Comparison of ENCODE assay signal across 23 mouse cellular contexts in genomic region chr4:46565393-46565955, GRCm38 (mm10). TPM values are rescaled to one million over a fixed set of nuclear protein-coding genes. Genes with fewer than 3 reads are reported as not detected.
DNase-seq lines count a peak whose midpoint lies in the region; ATAC-seq and TF ChIP-seq lines count a peak whose summit lies in the region.
"Had no signal": no experiment of that assay in that cellular context is flagged by ENCODE, and none has a peak within 500 bp of the region (broad histone marks: within the 10 kb centered on the region; RNA-seq: fewer than 3 reads in every experiment).

No protein-coding gene starts in this region.

- H3K4me2 ChIP-seq in liver, embryonic 15.5 days = no peak overlapping the region
- H3K4me2 ChIP-seq: embryonic facial prominence, embryonic 15.5 days; hindbrain, embryonic 14.5 days; intestine, embryonic 15.5 days; neural tube, embryonic 12.5 days; stomach, embryonic 15.5 days had no signal

- H3K9me3 ChIP-seq in liver, embryonic 15.5 days (replicated peaks) = no peaks in the 10 kb centered on the region
- H3K9me3 ChIP-seq in MEL (replicated peaks; ENCODE audit: insufficient read depth, low read length) = no peaks in the 10 kb centered on the region
- H3K9me3 ChIP-seq: embryonic facial prominence, embryonic 15.5 days; intestine, embryonic 15.5 days; limb, embryonic 10.5 days; neural tube, embryonic 12.5 days; stomach, embryonic 15.5 days had no signal

- H3K27ac ChIP-seq in liver, embryonic 15.5 days (replicated peaks) = peak overlapping the region; percentile 45; the same call in 1 of the 2 replicates
- peak overlapping the region; percentile 22; the same call in 1 of the 2 replicates for H3K27ac ChIP-seq in MEL (ENCODE audit: control insufficient read depth, low read depth, low read length)
- H3K27ac ChIP-seq: embryonic facial prominence, embryonic 15.5 days; hindbrain, embryonic 14.5 days; intestine, embryonic 15.5 days; limb, embryonic 10.5 days; neural tube, embryonic 12.5 days; stomach, embryonic 15.5 days had no signal

- no peak overlapping the region for H3K9ac ChIP-seq in liver, embryonic 15.5 days
- no peak overlapping the region for H3K9ac ChIP-seq in MEL (ENCODE audit: control insufficient read depth, low read depth, low read length, poor library complexity, severe bottlenecking)
- H3K9ac ChIP-seq: embryonic facial prominence, embryonic 15.5 days; hindbrain, embryonic 14.5 days; intestine, embryonic 15.5 days; neural tube, embryonic 12.5 days; stomach, embryonic 15.5 days had no signal

- TF ChIP-seq CTCF in MEL (IDR thresholded peaks at IDR 0.05 in 2 of 3, conservative IDR thresholded peaks at IDR 0.05 in 1 of 3; ENCODE audit: control insufficient read depth in 1 of 3, insufficient read depth in 1 of 3, low read depth in 2 of 3, low read length in 3 of 3, poor library complexity in 1 of 3, severe bottlenecking in 1 of 3) = no peak

- TF ChIP-seq POLR2A in MEL (IDR thresholded peaks at IDR 0.05; ENCODE audit: control insufficient read depth in 1 of 2, insufficient read depth in 1 of 2, low read depth in 1 of 2, low read length in 2 of 2, poor library complexity in 1 of 2) = no peak

- TF ChIP-seq EP300 in MEL (IDR thresholded peaks at IDR 0.05; ENCODE audit: low read depth in 1 of 2, low read length in 2 of 2) = no peak

- WGBS in liver, embryonic 15.5 days (ENCODE audit: insufficient replicate concordance) = 69% methylated on average over 4 of the region's 4 CpGs

- H3K4me3 ChIP-seq in liver, embryonic 15.5 days (replicated peaks) = no peak overlapping the region
- H3K4me3 ChIP-seq in MEL (ENCODE audit: control insufficient read depth in 1 of 2, insufficient read depth in 1 of 2, low read depth in 2 of 2, low read length in 2 of 2) = no peak overlapping the region
- H3K4me3 ChIP-seq: embryonic facial prominence, embryonic 15.5 days; intestine, embryonic 15.5 days; limb, embryonic 10.5 days; neural tube, embryonic 12.5 days; stomach, embryonic 15.5 days had no signal

- intact Hi-C loops in gastrocnemius, postnatal 36 days (cut with DNase I) = no loop called here

- no peaks in the 10 kb centered on the region; the same call in 1 of the 2 replicates for H3K27me3 ChIP-seq in liver, embryonic 15.5 days
- no peaks in the 10 kb centered on the region for H3K27me3 ChIP-seq in MEL (ENCODE audit: control insufficient read depth in 1 of 2, insufficient read depth in 2 of 2, low read length in 2 of 2)
- H3K27me3 ChIP-seq: embryonic facial prominence, embryonic 15.5 days; intestine, embryonic 15.5 days; neural tube, embryonic 12.5 days; Patski; stomach, embryonic 15.5 days had no signal

- no peak for TF ChIP-seq RAD21 in MEL (IDR thresholded peaks at IDR 0.05; ENCODE audit: low read depth, low read length)

- peaks cover 31% of the 10 kb centered on the region for H3K4me1 ChIP-seq in liver, embryonic 15.5 days (replicated peaks)
- peaks cover 23 to 54% of the 10 kb centered on the region in 2 experiments for H3K4me1 ChIP-seq in MEL (ENCODE audit: control insufficient read depth in 1 of 2, insufficient read depth in 2 of 2, low read length in 2 of 2)
- H3K4me1 ChIP-seq: embryonic facial prominence, embryonic 15.5 days had no signal

- H3K79me2 ChIP-seq in MEL (ENCODE audit: control insufficient read depth, insufficient read depth, low read length, poor library complexity) = no peaks in the 10 kb centered on the region

- no peak for ATAC-seq in liver, embryonic 15.5 days (ENCODE audit: insufficient read depth)
- peak; percentile 13; the same call in 1 of the 2 replicates for ATAC-seq in megakaryocyte progenitor cell, adult 5-6 weeks (replicated peaks; ENCODE audit: poor library complexity)
- ATAC-seq: forebrain, embryonic 14.5 days; intestine, embryonic 15.5 days; Patski had no signal

- H3K36me3 ChIP-seq in liver, embryonic 15.5 days (replicated peaks) = no peaks in the 10 kb centered on the region
- peaks cover 0 to 37% of the 10 kb centered on the region in 2 experiments; a peak in 2 of 4 replicates for H3K36me3 ChIP-seq in MEL (ENCODE audit: control insufficient read depth in 1 of 2, insufficient read depth in 2 of 2, low read length in 2 of 2)
- H3K36me3 ChIP-seq: embryonic facial prominence, embryonic 15.5 days; intestine, embryonic 15.5 days; limb, embryonic 10.5 days; neural tube, embryonic 12.5 days; stomach, embryonic 15.5 days had no signal

- DNase-seq in liver = no peak
- DNase-seq in 416B (ENCODE audit: low read depth) = peak; percentile 77
- DNase-seq in MEL (ENCODE audit: low read depth, low spot score) = peak; percentile 62
- DNase-seq in gastrocnemius, postnatal 36 days = no peak
- DNase-seq in ovary, adult 18-20 months (ENCODE audit: low spot score) = no peak
- DNase-seq: adrenal gland, adult 2 months; cerebellum, adult 9-10 months; heart, adult 18-20 months; kidney, adult 8-10 months; kidney, postnatal 10 days; lung, adult 2 months; midbrain, embryonic 14.5 days; retina, postnatal 1 day had no signal

TF ChIP-seq in MEL, 35 proteins besides CTCF, POLR2A, EP300 and RAD21:
- TF ChIP-seq ZC3H11A (IDR thresholded peaks at IDR 0.05; ENCODE audit: low read depth, low read length) (no peak), TBP (IDR thresholded peaks at IDR 0.05; ENCODE audit: low read depth, low read length) (0 out of 2 replicates have a peak, but pooled peaks have one; percentile 4), USF1 (IDR thresholded peaks at IDR 0.05; ENCODE audit: low read depth, low read length) (no peak)

RNA-seq across cellular contexts. Expression of gene Trim14, which starts 29.5 kb away (rescaled TPM):
- 7.4 and 9.3 TPM in 2 replicates for polyA plus RNA-seq in liver, embryonic 15.5 days (2015; fragmentation: Nextera tagmentation; extraction: Ambion mirVana)
- 0.82 and 1.1 TPM in 2 replicates for total RNA-seq in MEL (2012; rRNA removed)
- 1 to 10 TPM in 1 of 2 experiments, not detected in 1; 5.1 TPM for polyA plus RNA-seq in MEL (2012; ENCODE audit: insufficient read depth in 1 of 2, insufficient read length in 2 of 2, low read depth in 1 of 2, low replicate concordance in 2 of 2, missing spikeins in 1 of 2)
- total RNA-seq in megakaryocyte progenitor cell, adult 5-6 weeks (2015) = 11.5 and 11.7 TPM in 2 replicates
- total RNA-seq in megakaryocyte progenitor cell, adult 5-6 weeks (2017) = 16.5 and 25.2 TPM in 2 replicates
- under 1 TPM; 0.36 to 0.37 TPM for total RNA-seq in gastrocnemius, postnatal 36 days (2021)

RNA-seq across cellular contexts. Expression of gene Coro2a, which starts 36.5 kb away (rescaled TPM):
- polyA plus RNA-seq in liver, embryonic 15.5 days (2015; fragmentation: Nextera tagmentation; extraction: Ambion mirVana) = 2.9 and 3.2 TPM in 2 replicates
- total RNA-seq in MEL (2012; rRNA removed) = 0.35 and 1.2 TPM in 2 replicates
- 1 to 10 TPM in 1 of 2 experiments, not detected in 1; 6.8 TPM for polyA plus RNA-seq in MEL (2012; ENCODE audit: insufficient read depth in 1 of 2, insufficient read length in 2 of 2, low read depth in 1 of 2, low replicate concordance in 2 of 2, missing spikeins in 1 of 2)
- 42.3 and 51.4 TPM in 2 replicates for total RNA-seq in megakaryocyte progenitor cell, adult 5-6 weeks (2015)
- total RNA-seq in megakaryocyte progenitor cell, adult 5-6 weeks (2017) = 24.4 and 25.7 TPM in 2 replicates
- under 1 TPM; 0.05 to 0.42 TPM for total RNA-seq in gastrocnemius, postnatal 36 days (2021)

Comparison
In these comparisons a context has a peak if more than half of its experiments do, and no peak if none do; other contexts are left out.
1. DNase-seq: peak in 416B (single experiment) and MEL (single experiment); none in liver (single experiment), gastrocnemius, postnatal 36 days (0 of 2) and ovary, adult 18-20 months (single experiment).
2. RNA of gene Coro2a, which starts 36.5 kb away (total RNA-seq): 24.4 to 51.4 TPM in megakaryocyte progenitor cell, adult 5-6 weeks; 0.05 to 0.42 TPM in gastrocnemius, postnatal 36 days and 0.35 to 1.2 TPM in MEL; every median in the first group is over 10 times any median in the second.